Mouse (Mus musculus) midbrain, embryonic 13.5 days (tissue): ENCODE measurements around the gene Car14. TPM values are rescaled to one million over a fixed set of nuclear protein-coding genes. Genes with fewer than 3 reads are reported as not detected.
A peak's percentile ranks its signal among the peaks of the same experiment; 100 is the strongest.

Source experiments
- ATAC-seq: fragments of 200-750 bp; cut with Nextera tagmentation; 2 replicates; pipeline ENCODE4 v1.8.0; 2017; ENCODE audit warnings: mild to moderate bottlenecking, moderate TSS enrichment, moderate library complexity
- H3K27ac ChIP-seq: fragments of 300-500 bp; sonication (generic); 2 replicates; pipeline ENCODE4 v1.5.1; 2015; ENCODE audit warnings: inconsistent platforms, mild to moderate bottlenecking, moderate library complexity
- H3K27me3 ChIP-seq: fragments of 300-500 bp; sonication (generic); 2 replicates; pipeline ENCODE4 v1.6.1; 2015; ENCODE audit warnings: mild to moderate bottlenecking, inconsistent platforms
- H3K36me3 ChIP-seq: fragments of 300-500 bp; sonication (generic); 2 replicates; pipeline ENCODE4 v1.6.1; 2015; ENCODE audit warnings: mild to moderate bottlenecking, inconsistent platforms
- H3K4me1 ChIP-seq: fragments of 300-500 bp; sonication (generic); replicated peaks from 2 replicates; pipeline ENCODE4 v1.6.1; 2015; ENCODE audit warnings: inconsistent platforms
- H3K4me2 ChIP-seq: fragments of 300-500 bp; sonication (generic); replicated peaks from 2 replicates; pipeline ENCODE4 v1.6.1; 2015; ENCODE audit warnings: moderate library complexity, mild to moderate bottlenecking, inconsistent platforms
- H3K4me3 ChIP-seq: fragments of 300-500 bp; sonication (generic); replicated peaks from 2 replicates; pipeline ENCODE4 v1.5.1; 2015; ENCODE audit warnings: mild to moderate bottlenecking, inconsistent platforms
- H3K9ac ChIP-seq: fragments of 300-500 bp; sonication (generic); replicated peaks from 2 replicates; pipeline ENCODE4 v1.6.1; 2015; ENCODE audit warnings: mild to moderate bottlenecking, inconsistent platforms
- H3K9me3 ChIP-seq: fragments of 300-500 bp; sonication (generic); 2 replicates; pipeline ENCODE4 v1.6.1; 2016; ENCODE audit warnings: mild to moderate bottlenecking, inconsistent platforms
- WGBS: fragments of 180-500 bp; shearing (Covaris S2); methylation state at CpG from one replicate; pipeline ENCODE4 v1.1.7; 2015; 5-methylcytosine and 5-hydroxymethylcytosine counted together
- polyA plus RNA-seq: library from polyadenylated mRNA; unstranded; fragments of >200 nt; fragmentation: Nextera tagmentation; extraction: Ambion mirVana; gene quantifications from 2 replicates; pipeline ENCODE4 v1.2.1, GENCODE M21; 2015

Car14 gene
- polyA plus RNA-seq, 1 experiment from 2014 or later, result 11.7 TPM

- Histone ChIP-seq H3K4me2 (no peak overlapping the region), H3K4me1 (peaks cover 29% of the 10 kb centered on the region), H3K27ac (no peak overlapping the region), H3K9me3 (no peaks in the 10 kb centered on the region), H3K36me3 (peaks cover 56% of the 10 kb centered on the region), H3K4me3 (no peak overlapping the region), H3K27me3 (no peaks in the 10 kb centered on the region), H3K9ac (no peak overlapping the region)
- 93% methylated on average over 1 of the region's 1 CpGs for WGBS
- ATAC-seq, result no peak
These were observed 30.0 kb upstream of the Car14 start for GRCm38 (mm10) chr3:95934448-95934847.

DNA sequence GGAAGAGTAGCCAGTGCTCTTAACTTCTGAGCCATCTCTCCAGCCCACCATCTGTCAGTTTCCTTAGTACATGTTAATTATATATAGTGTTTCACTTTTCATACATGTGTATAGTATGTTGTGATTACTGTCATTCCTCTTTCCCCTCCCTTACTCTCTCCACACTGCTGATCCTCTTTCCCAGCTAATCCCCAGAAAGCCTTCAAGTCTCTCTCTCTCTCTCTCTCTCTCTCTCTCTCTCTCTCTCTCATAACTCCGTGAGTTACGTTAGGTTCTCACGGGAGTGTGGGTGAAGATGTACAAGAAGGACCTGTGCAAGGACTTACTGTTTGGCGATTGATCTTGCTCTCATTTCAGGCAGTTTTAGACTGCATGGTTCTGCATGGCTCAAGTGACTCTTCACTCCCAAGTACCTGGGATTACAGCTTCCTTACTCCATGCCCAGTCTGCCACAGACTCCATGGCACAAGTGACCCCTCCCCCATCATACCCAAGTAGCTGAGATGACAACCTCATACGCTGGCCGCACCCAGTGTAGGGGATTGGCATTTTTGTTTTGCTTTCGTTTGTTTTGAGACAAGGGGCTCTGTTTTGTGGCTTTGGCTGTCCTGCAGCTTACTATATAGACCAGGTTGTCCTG is 28.7 kb upstream of the Car14 start:
- 93% methylated on average over 7 of the region's 7 CpGs for WGBS
- Histone ChIP-seq H3K27ac (no peak overlapping the region), H3K9me3 (no peaks in the 10 kb centered on the region), H3K36me3 (peaks cover 43% of the 10 kb centered on the region), H3K4me1 (peaks cover 32% of the 10 kb centered on the region), H3K4me2 (no peak overlapping the region), H3K9ac (no peak overlapping the region), H3K27me3 (no peaks in the 10 kb centered on the region), H3K4me3 (no peak overlapping the region)
- no peak for ATAC-seq

- Histone ChIP-seq H3K9me3 (no peaks in the 10 kb centered on the region), H3K9ac (no peak overlapping the region), H3K27me3 (no peaks in the 10 kb centered on the region), H3K4me2 (no peak overlapping the region), H3K4me1 (peaks cover 32% of the 10 kb centered on the region), H3K27ac (no peak overlapping the region), H3K36me3 (peaks cover 37% of the 10 kb centered on the region), H3K4me3 (no peak overlapping the region)
- ATAC-seq, result no peak
- WGBS, result 91% methylated on average over 7 of the region's 7 CpGs
These were observed 28.1 kb upstream of the Car14 start for GRCm38 (mm10) chr3:95932566-95932965.

GRCm38 (mm10) chr3:95932157-95932556 is 27.7 kb upstream of the Car14 start:
- Histone ChIP-seq H3K36me3 (peaks cover 33% of the 10 kb centered on the region), H3K27me3 (no peaks in the 10 kb centered on the region), H3K9me3 (no peaks in the 10 kb centered on the region), H3K9ac (0 out of 2 replicates have a peak overlapping the region, but pooled peaks have one; percentile 4), H3K4me3 (no peak overlapping the region), H3K4me2 (no peak overlapping the region), H3K27ac (no peak overlapping the region), H3K4me1 (peaks cover 32% of the 10 kb centered on the region)
- no peak for ATAC-seq
- WGBS, result 75% methylated on average over 1 of the region's 1 CpGs

DNA sequence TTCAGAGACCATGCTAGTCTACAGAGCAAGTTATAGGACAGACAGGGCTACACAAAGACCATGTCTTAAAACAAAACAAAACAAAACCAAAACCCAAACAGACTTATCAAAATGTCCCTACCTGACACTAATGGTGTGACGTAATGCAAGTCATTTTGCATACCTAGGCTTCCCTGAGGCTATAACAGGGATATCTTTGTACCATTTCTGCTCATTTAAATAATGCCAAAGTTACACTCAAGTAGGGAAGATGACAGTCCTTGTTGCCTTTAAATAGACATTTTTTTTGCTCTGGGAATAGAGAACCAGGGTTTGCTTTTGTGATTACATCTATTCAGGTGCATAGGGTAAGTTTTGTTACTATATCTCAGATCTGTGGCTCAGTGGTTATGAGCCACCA is 27.0 kb upstream of the Car14 start:
- H3K4me1 ChIP-seq, result peaks cover 32% of the 10 kb centered on the region
- H3K4me2 ChIP-seq, result peak overlapping the region; percentile 25; the same call in 1 of the 2 replicates

GRCm38 (mm10) chr3:95930471-95930789 is 25.9 kb upstream of the Car14 start:
- peaks cover 22% of the 10 kb centered on the region for H3K36me3 ChIP-seq
- no peaks in the 10 kb centered on the region for H3K9me3 ChIP-seq
- H3K4me2 ChIP-seq, result peak overlapping the region; percentile 73
- peaks cover 32% of the 10 kb centered on the region for H3K4me1 ChIP-seq
- H3K27ac ChIP-seq, result 0 out of 2 replicates have a peak overlapping the region, but pooled peaks have one; percentile 83
- peak overlapping the region; percentile 90 for H3K4me3 ChIP-seq
- 5% methylated on average over 5 of the region's 5 CpGs for WGBS
- peak overlapping the region; percentile 89 for H3K9ac ChIP-seq
- no peak for ATAC-seq
- H3K27me3 ChIP-seq, result no peaks in the 10 kb centered on the region

More for the DNA sequence above, 27.0 kb upstream of the Car14 start:
- H3K9ac ChIP-seq, result no peak overlapping the region
- no peak for ATAC-seq
- H3K9me3 ChIP-seq, result no peaks in the 10 kb centered on the region
- H3K4me3 ChIP-seq, result no peak overlapping the region
- H3K27me3 ChIP-seq, result no peaks in the 10 kb centered on the region
- H3K27ac ChIP-seq, result no peak overlapping the region
- H3K36me3 ChIP-seq, result peaks cover 27% of the 10 kb centered on the region
- 97% methylated on average over 1 of the region's 1 CpGs for WGBS

GRCm38 (mm10) chr3:95929581-95930470 is 25.3 kb upstream of the Car14 start:
- Histone ChIP-seq H3K4me1 (peaks cover 32% of the 10 kb centered on the region), H3K9me3 (no peaks in the 10 kb centered on the region), H3K36me3 (peaks cover 16% of the 10 kb centered on the region), H3K4me2 (peak overlapping the region; percentile 73), H3K27ac (peak overlapping the region; percentile 83), H3K4me3 (peak overlapping the region; percentile 90), H3K27me3 (no peaks in the 10 kb centered on the region), H3K9ac (peak overlapping the region; percentile 89)
- WGBS, result under 1% methylated on average over 105 of the region's 105 CpGs
- ATAC-seq, result peak; percentile 4; the same call in 1 of the 2 replicates

DNA sequence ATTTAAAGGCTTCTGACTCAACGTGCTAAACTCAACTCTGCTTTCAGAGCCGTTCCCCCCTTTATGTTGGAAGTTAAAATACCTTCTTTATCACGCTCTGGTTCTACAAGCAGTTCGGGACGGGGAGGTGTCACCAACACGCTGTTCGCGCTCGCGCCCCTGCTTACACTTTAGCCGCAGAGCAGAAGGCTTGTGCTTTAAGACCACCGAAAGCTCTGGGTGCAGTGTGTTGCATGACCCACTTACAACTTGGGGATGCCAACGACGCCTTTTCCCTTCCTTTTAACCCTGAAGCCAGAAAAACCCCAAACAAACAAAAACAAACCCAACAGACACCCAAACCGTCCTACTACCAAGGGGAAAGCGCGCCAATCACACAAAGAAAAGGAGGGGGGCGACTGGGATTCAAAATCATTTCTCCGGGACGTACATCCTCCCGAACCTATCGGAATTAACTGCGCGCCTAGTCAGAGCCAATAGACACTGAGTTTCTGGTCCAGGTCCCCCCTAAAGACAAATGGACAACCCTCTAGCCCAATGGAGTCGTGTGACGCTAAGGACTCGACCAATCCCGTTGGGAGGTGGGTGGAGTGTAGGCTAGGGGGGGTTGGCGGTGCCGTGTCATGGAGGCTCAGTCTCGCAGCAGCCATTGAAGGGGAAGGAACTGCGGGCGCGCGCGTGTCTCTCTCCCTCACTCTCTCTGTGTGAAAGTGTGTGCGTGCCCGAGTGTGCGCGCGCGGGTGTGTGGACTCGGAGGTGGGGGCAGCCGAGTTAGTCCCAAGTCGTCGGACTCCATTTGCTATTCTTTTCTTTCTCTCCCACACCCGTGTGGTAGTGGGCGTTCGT is 24.4 kb upstream of the Car14 start, which contains the start of gene Anp32e:
Gene Anp32e, plus strand, starts transcription at position 589 of the 846 bp plus-strand sequence.
- Histone ChIP-seq H3K36me3 (peaks cover 7% of the 10 kb centered on the region), H3K4me2 (peak within 1 kb of the TSS; percentile 73), H3K27me3 (no peaks in the 10 kb centered on the region), H3K9me3 (no peaks in the 10 kb centered on the region), H3K4me3 (peak within 1 kb of the TSS; percentile 90), H3K4me1 (peaks cover 32% of the 10 kb centered on the region), H3K27ac (peak within 1 kb of the TSS; percentile 83), H3K9ac (peak within 1 kb of the TSS; percentile 89)
- WGBS, result under 1% methylated on average over 49 of the region's 49 CpGs
- ATAC-seq, result peak; percentile 100

- no peaks in the 10 kb centered on the region for H3K9me3 ChIP-seq
- peaks cover under 1% of the 10 kb centered on the region for H3K36me3 ChIP-seq
- no peaks in the 10 kb centered on the region for H3K27me3 ChIP-seq
- 76% methylated on average over 6 of the region's 6 CpGs for WGBS
- peak overlapping the region; percentile 52; the same call in 1 of the 2 replicates for H3K9ac ChIP-seq
- peak overlapping the region; percentile 58 for H3K4me2 ChIP-seq
- H3K4me3 ChIP-seq, result peak overlapping the region; percentile 90
- no peak for ATAC-seq
- H3K27ac ChIP-seq, result peak overlapping the region; percentile 70
- peaks cover 31% of the 10 kb centered on the region for H3K4me1 ChIP-seq
These were observed 23.8 kb upstream of the Car14 start for GRCm38 (mm10) chr3:95928261-95928657.

GRCm38 (mm10) chr3:95925087-95925486 is 20.6 kb upstream of the Car14 start:
- Histone ChIP-seq H3K9ac (no peak overlapping the region), H3K4me3 (no peak overlapping the region), H3K4me1 (0 out of 2 replicates have a peak, but pooled peaks cover 2% of the 10 kb centered on the region), H3K9me3 (no peaks in the 10 kb centered on the region), H3K36me3 (no peaks in the 10 kb centered on the region), H3K27ac (no peak overlapping the region), H3K4me2 (no peak overlapping the region), H3K27me3 (no peaks in the 10 kb centered on the region)
- ATAC-seq, result no peak
- WGBS, result 80% methylated on average over 5 of the region's 5 CpGs

DNA sequence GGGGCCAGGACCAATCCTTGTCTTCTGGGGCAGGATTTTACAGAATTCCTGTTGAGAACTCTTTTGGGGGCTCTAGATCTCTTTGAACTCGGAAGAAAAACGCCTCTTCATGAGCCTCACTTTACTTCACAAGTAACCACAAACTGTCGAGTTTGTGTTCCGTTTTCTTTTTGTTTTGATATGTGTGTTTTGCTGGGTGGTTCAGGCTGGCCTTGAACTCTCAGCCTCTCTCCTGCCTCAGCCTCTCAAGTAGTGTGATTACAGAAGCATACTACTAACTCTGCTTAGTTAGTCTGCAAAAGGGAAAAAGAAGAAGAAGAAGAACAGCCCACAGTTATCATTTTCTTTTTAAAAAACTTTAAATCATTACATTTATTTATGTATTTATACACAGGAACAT is 19.7 kb upstream of the Car14 start:
- Histone ChIP-seq H3K36me3 (no peaks in the 10 kb centered on the region), H3K27ac (no peak overlapping the region), H3K4me2 (no peak overlapping the region), H3K27me3 (no peaks in the 10 kb centered on the region), H3K4me1 (0 out of 2 replicates have a peak, but pooled peaks cover 2% of the 10 kb centered on the region), H3K9ac (no peak overlapping the region), H3K4me3 (no peak overlapping the region), H3K9me3 (no peaks in the 10 kb centered on the region)
- no peak for ATAC-seq
- 75% methylated on average over 4 of the region's 4 CpGs for WGBS
